Comparison of ENCODE assay signal across 8 mouse cellular contexts in genomic region chr19:3707553-3707952, GRCm38 (mm10). TPM values are rescaled to one million over a fixed set of nuclear protein-coding genes. Genes with fewer than 3 reads are reported as not detected.
DNase-seq lines count a peak whose midpoint lies in the region; ATAC-seq lines count a peak whose summit lies in the region.

No protein-coding gene starts in this region.

- H3K9me3 ChIP-seq in neural tube, embryonic 11.5 days (ENCODE audit: control insufficient read depth, low read length) = no peaks in the 10 kb centered on the region
- H3K9me3 ChIP-seq in limb, embryonic 12.5 days = no peaks in the 10 kb centered on the region
- H3K9me3 ChIP-seq in stomach, embryonic 14.5 days (ENCODE audit: control insufficient read depth, low read depth, low read length) = no peaks in the 10 kb centered on the region

- no peaks in the 10 kb centered on the region for H3K27me3 ChIP-seq in neural tube, embryonic 11.5 days (ENCODE audit: control insufficient read depth, insufficient read depth, low read length)
- H3K27me3 ChIP-seq in limb, embryonic 12.5 days = no peaks in the 10 kb centered on the region
- H3K27me3 ChIP-seq in stomach, embryonic 14.5 days (ENCODE audit: control insufficient read depth, insufficient read depth, low read length) = no peaks in the 10 kb centered on the region

- H3K4me1 ChIP-seq in neural tube, embryonic 11.5 days (ENCODE audit: control insufficient read depth, insufficient read depth, low read length) = peaks cover 9% of the 10 kb centered on the region
- peaks cover 9% of the 10 kb centered on the region for H3K4me1 ChIP-seq in limb, embryonic 12.5 days (replicated peaks)
- H3K4me1 ChIP-seq in stomach, embryonic 14.5 days (ENCODE audit: control insufficient read depth, insufficient read depth, low read length) = peaks cover 10% of the 10 kb centered on the region; the same call in 1 of the 2 replicates

- peak; percentile 51 for DNase-seq in adrenal gland, postnatal 14 days
- no peak for DNase-seq in adrenal gland, adult 2 months
- no peak for DNase-seq in neural tube, embryonic 11.5 days (ENCODE audit: low spot score)
- DNase-seq in neural tube, embryonic 10.5 days (ENCODE audit: extremely low spot score, low spot score) = no peak
- no peak for DNase-seq in layer of hippocampus, adult 18-20 months (ENCODE audit: low spot score in 2 of 2)
- no peak for DNase-seq in layer of hippocampus, postnatal 25 days (ENCODE audit: extremely low spot score in 1 of 2, low spot score in 1 of 2)

- H3K4me3 ChIP-seq in neural tube, embryonic 11.5 days (ENCODE audit: low read depth, low read length) = peak overlapping the region; percentile 84
- H3K4me3 ChIP-seq in limb, embryonic 12.5 days (replicated peaks) = peak overlapping the region; percentile 81
- H3K4me3 ChIP-seq in stomach, embryonic 14.5 days (ENCODE audit: low read depth, low read length) = peak overlapping the region; percentile 85

- peak overlapping the region; percentile 64 for H3K9ac ChIP-seq in neural tube, embryonic 11.5 days (ENCODE audit: low read length)
- H3K9ac ChIP-seq in limb, embryonic 12.5 days (replicated peaks) = peak overlapping the region; percentile 85
- H3K9ac ChIP-seq in stomach, embryonic 14.5 days (replicated peaks; ENCODE audit: low read depth, low read length) = peak overlapping the region; percentile 72

- peak overlapping the region; percentile 74 for H3K4me2 ChIP-seq in neural tube, embryonic 11.5 days (ENCODE audit: low read depth)
- H3K4me2 ChIP-seq in limb, embryonic 12.5 days = peak overlapping the region; percentile 70
- peak overlapping the region; percentile 48 for H3K4me2 ChIP-seq in stomach, embryonic 14.5 days (replicated peaks; ENCODE audit: low read depth, low read length)

- H3K36me3 ChIP-seq in neural tube, embryonic 11.5 days (ENCODE audit: control insufficient read depth, insufficient read depth, low read length) = no peaks in the 10 kb centered on the region
- peaks cover 10% of the 10 kb centered on the region for H3K36me3 ChIP-seq in limb, embryonic 12.5 days
- H3K36me3 ChIP-seq in stomach, embryonic 14.5 days (ENCODE audit: control insufficient read depth, insufficient read depth, low read length) = no peaks in the 10 kb centered on the region

- H3K27ac ChIP-seq in neural tube, embryonic 11.5 days (ENCODE audit: low read depth, low read length) = peak overlapping the region; percentile 85; the same call in 1 of the 2 replicates
- peak overlapping the region; percentile 81 for H3K27ac ChIP-seq in limb, embryonic 12.5 days
- peak overlapping the region; percentile 77; the same call in 1 of the 2 replicates for H3K27ac ChIP-seq in stomach, embryonic 14.5 days (ENCODE audit: low read length)

- ATAC-seq in neural tube, embryonic 11.5 days (ENCODE audit: insufficient read depth, low FRiP score, low TSS enrichment) = no peak
- no peak for ATAC-seq in limb, embryonic 12.5 days (ENCODE audit: insufficient number of reproducible peaks, insufficient read depth, low FRiP score, low TSS enrichment, low read depth)
- ATAC-seq in stomach, embryonic 14.5 days (ENCODE audit: insufficient number of reproducible peaks, insufficient read depth, low FRiP score, low read depth) = no peak; the same call in 1 of the 2 replicates

- WGBS in neural tube, embryonic 11.5 days = 48% methylated on average over 10 of the region's 10 CpGs
- 45% methylated on average over 10 of the region's 10 CpGs for WGBS in limb, embryonic 12.5 days
- WGBS in stomach, embryonic 14.5 days = 36% methylated on average over 10 of the region's 10 CpGs

RNA-seq across cellular contexts. Expression of gene 1810055G02Rik, which starts 0.5 kb away (rescaled TPM):
- 29.2 and 33.7 TPM in 2 replicates for total RNA-seq in adrenal gland, postnatal 14 days (2021)
- total RNA-seq in adrenal gland, adult 2 months (2021) = 10 to 100 TPM; 27.9 to 37.8 TPM
- polyA plus RNA-seq in adrenal gland, adult 2 months (2012; rRNA removed) = 43.3 and 46.3 TPM in 2 replicates
- polyA plus RNA-seq in neural tube, embryonic 11.5 days (2014; fragmentation: Nextera tagmentation; extraction: Ambion mirVana) = 44.5 and 46.7 TPM in 2 replicates
- polyA plus RNA-seq in limb, embryonic 12.5 days (2016; fragmentation: Nextera tagmentation; extraction: Ambion mirVana) = 33.0 and 41.1 TPM in 2 replicates
- 37.4 and 44.3 TPM in 2 replicates for polyA plus RNA-seq in stomach, embryonic 14.5 days (2014; fragmentation: Nextera tagmentation; extraction: Ambion mirVana)
- total RNA-seq in layer of hippocampus, adult 18-20 months (2021) = 10 to 100 TPM; 23.4 to 24.3 TPM
- total RNA-seq in layer of hippocampus, postnatal 25 days (2021) = 10 to 100 TPM; 28.3 to 28.6 TPM

RNA-seq across cellular contexts. Expression of gene Lrp5, which starts 21.2 kb away (rescaled TPM):
- 96.5 and 97.9 TPM in 2 replicates for total RNA-seq in adrenal gland, postnatal 14 days (2021)
- total RNA-seq in adrenal gland, adult 2 months (2021) = 100 to 1,000 TPM in 1 of 2 experiments, 10 to 100 TPM in 1; 92.7 to 111 TPM
- 103 and 113 TPM in 2 replicates for polyA plus RNA-seq in adrenal gland, adult 2 months (2012; rRNA removed)
- polyA plus RNA-seq in neural tube, embryonic 11.5 days (2014; fragmentation: Nextera tagmentation; extraction: Ambion mirVana) = 3.2 and 3.8 TPM in 2 replicates
- 7.7 and 8.4 TPM in 2 replicates for polyA plus RNA-seq in limb, embryonic 12.5 days (2016; fragmentation: Nextera tagmentation; extraction: Ambion mirVana)
- polyA plus RNA-seq in stomach, embryonic 14.5 days (2014; fragmentation: Nextera tagmentation; extraction: Ambion mirVana) = 10.3 and 11.3 TPM in 2 replicates
- total RNA-seq in layer of hippocampus, adult 18-20 months (2021) = 10 to 100 TPM in 1 of 2 experiments, 1 to 10 TPM in 1; 9.2 to 10.4 TPM
- total RNA-seq in layer of hippocampus, postnatal 25 days (2021) = 10 to 100 TPM; 10.3 to 10.9 TPM

RNA-seq across cellular contexts. Expression of gene Kmt5b, which starts 59.7 kb away (rescaled TPM):
- 63.2 and 63.9 TPM in 2 replicates for total RNA-seq in adrenal gland, postnatal 14 days (2021)
- total RNA-seq in adrenal gland, adult 2 months (2021) = 10 to 100 TPM; 40.6 to 52.5 TPM
- 14.2 and 14.9 TPM in 2 replicates for polyA plus RNA-seq in adrenal gland, adult 2 months (2012; rRNA removed)
- 40.7 and 42.0 TPM in 2 replicates for polyA plus RNA-seq in neural tube, embryonic 11.5 days (2014; fragmentation: Nextera tagmentation; extraction: Ambion mirVana)
- 38.3 and 44.2 TPM in 2 replicates for polyA plus RNA-seq in limb, embryonic 12.5 days (2016; fragmentation: Nextera tagmentation; extraction: Ambion mirVana)
- 40.3 and 41.5 TPM in 2 replicates for polyA plus RNA-seq in stomach, embryonic 14.5 days (2014; fragmentation: Nextera tagmentation; extraction: Ambion mirVana)
- 10 to 100 TPM; 50.1 to 51.6 TPM for total RNA-seq in layer of hippocampus, adult 18-20 months (2021)
- total RNA-seq in layer of hippocampus, postnatal 25 days (2021) = 10 to 100 TPM; 51.6 to 55.2 TPM
